Mouse (Mus musculus): ENCODE measurements at regions not wholly inside any gene's neighbourhood (a gene's known extent, or its start where the extent isn't known, plus 50 kb on each side); places are given as distances from the start of the nearest gene placed in this dataset.

DNA sequence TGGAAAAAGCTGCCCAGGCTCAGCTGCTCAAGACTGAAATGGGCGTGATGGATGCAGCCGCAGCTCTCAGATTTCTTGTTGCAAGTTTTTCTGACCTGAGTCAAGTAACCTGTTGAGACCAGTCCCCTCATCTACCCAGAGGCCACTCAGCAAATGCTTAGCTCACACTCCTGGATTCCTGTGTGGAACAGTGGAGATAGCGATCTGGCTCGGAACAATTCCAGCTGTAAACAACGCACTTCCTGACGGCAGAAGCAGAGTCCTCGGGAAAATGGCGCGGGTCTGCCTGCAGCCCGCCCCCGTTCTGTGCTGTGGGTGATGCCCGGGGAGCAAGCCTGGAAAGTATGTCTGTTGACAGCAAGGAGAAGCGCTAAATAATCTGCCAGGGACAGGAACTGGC, 117.7 kb downstream of the Tmem17 start:
- Histone ChIP-seq H3K9ac (replicated peaks; ENCODE audit: low read length) (peak overlapping the region; percentile 42), H3K4me2 (replicated peaks; ENCODE audit: low read depth, low read length) (peak overlapping the region; percentile 49), H3K36me3 (ENCODE audit: insufficient read depth, low read length) (no peaks in the 10 kb centered on the region), H3K27me3 (ENCODE audit: insufficient read depth, low read length) (no peaks in the 10 kb centered on the region), H3K9me3 (ENCODE audit: low read length) (no peaks in the 10 kb centered on the region), H3K4me3 (ENCODE audit: low read length) (peak overlapping the region; percentile 28), H3K4me1 (ENCODE audit: insufficient read depth, low read length) (peaks cover 28% of the 10 kb centered on the region), H3K27ac (ENCODE audit: low read length) (peak overlapping the region; percentile 89)
- WGBS = 5% methylated on average over 13 of the region's 13 CpGs
- ATAC-seq (ENCODE audit: low FRiP score, low TSS enrichment) = peak; percentile 53

DNA sequence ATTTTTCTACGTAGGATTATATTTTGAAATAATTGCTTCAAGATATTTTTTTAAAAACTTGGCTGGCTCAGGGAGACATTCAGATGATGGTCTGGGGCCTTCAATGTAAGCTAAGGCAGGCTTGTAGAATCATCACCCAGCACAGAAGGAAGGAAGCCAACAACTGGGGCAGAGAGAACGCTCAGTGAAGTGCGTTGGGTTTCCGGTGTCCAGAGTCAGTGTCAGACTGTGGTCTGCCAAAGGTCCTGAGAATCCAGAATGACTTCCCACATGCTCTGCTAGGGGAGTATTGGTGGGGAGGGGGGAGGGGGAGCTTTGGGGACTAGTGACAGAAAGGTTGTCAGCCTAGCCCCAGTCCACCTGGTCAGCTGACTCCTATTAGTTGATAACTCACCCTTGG, 118.1 kb downstream of the Tmem17 start:
- Histone ChIP-seq H3K36me3 (ENCODE audit: insufficient read depth, low read length) (no peaks in the 10 kb centered on the region), H3K4me1 (ENCODE audit: insufficient read depth, low read length) (peaks cover 28% of the 10 kb centered on the region), H3K9ac (replicated peaks; ENCODE audit: low read length) (peak overlapping the region; percentile 42), H3K27me3 (ENCODE audit: insufficient read depth, low read length) (no peaks in the 10 kb centered on the region), H3K9me3 (ENCODE audit: low read length) (no peaks in the 10 kb centered on the region), H3K4me2 (replicated peaks; ENCODE audit: low read depth, low read length) (peak overlapping the region; percentile 49), H3K4me3 (ENCODE audit: low read length) (peak overlapping the region; percentile 28), H3K27ac (ENCODE audit: low read length) (peak overlapping the region; percentile 89)
- peak; percentile 17; the same call in 1 of the 2 replicates for ATAC-seq (ENCODE audit: low FRiP score, low TSS enrichment)
- WGBS = 31% methylated on average over 4 of the region's 4 CpGs

DNA sequence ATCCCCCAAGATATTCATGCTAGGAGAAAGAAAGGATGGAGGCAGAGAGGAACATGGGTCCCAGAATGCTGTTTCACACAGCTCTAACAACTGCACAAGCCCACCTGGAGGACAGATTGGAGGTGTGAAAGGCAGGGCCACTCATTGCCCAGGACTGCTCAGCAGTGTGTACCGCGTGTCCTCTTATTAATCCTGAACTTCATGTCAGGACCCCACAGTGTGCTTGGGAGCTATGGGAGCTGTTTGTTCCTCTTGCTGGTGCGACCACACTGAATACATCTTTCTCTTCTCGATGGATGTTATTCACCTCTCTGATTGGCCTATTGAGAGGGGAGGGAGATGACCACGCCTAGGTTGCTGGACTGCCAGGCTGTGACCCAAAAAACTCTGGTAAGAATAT, 119.1 kb downstream of the Tmem17 start:
- peaks cover 34% of the 10 kb centered on the region for H3K4me1 ChIP-seq (ENCODE audit: insufficient read depth, low read length)
- no peaks in the 10 kb centered on the region for H3K36me3 ChIP-seq (ENCODE audit: insufficient read depth, low read length)
- H3K4me3 ChIP-seq (ENCODE audit: low read length) = no peak overlapping the region
- no peaks in the 10 kb centered on the region for H3K27me3 ChIP-seq (ENCODE audit: insufficient read depth, low read length)
- ATAC-seq (ENCODE audit: low FRiP score, low TSS enrichment) = no peak
- no peaks in the 10 kb centered on the region for H3K9me3 ChIP-seq (ENCODE audit: low read length)
- no peak overlapping the region for H3K27ac ChIP-seq (ENCODE audit: low read length)
- no peak overlapping the region for H3K4me2 ChIP-seq (replicated peaks; ENCODE audit: low read depth, low read length)
- no peak overlapping the region for H3K9ac ChIP-seq (replicated peaks; ENCODE audit: low read length)
- WGBS = 80% methylated on average over 5 of the region's 5 CpGs

DNA sequence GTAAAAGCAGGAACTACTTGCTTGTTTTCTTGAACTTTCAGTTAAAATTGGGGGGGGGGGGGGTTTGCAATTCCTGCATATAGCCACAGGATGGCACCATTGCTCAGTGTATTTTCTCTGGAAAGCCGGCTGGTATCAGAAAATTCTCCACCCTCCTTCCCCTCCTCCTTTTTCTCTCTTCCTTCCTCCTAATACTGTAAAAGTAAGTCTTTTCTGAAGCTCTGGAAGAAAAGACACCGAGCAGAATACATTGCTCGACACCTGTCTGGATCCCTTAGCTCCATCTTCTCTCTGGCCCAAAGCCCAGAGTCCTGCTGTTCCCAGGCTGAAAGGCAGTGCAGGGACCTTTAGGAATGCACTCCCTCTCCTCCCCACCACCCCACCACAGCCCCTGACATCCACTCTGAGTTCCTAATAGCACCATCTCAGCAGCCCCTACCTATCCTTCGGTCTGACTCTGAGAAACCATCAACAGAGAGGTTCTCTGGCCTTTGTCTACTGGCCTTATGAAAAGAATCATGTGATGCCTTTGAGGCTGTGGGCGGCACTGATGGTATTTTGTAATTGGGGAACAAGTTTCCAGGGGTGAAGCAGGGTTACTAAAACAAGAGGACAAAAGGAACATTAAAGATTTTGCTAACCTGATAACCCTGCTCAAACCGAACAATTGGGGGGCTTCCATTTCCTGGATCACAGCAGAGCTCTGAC, 119.9 kb downstream of the Tmem17 start:
- Histone ChIP-seq H3K4me2 (replicated peaks; ENCODE audit: low read depth, low read length) (peak overlapping the region; percentile 32; the same call in 1 of the 2 replicates), H3K27me3 (ENCODE audit: insufficient read depth, low read length) (no peaks in the 10 kb centered on the region), H3K36me3 (ENCODE audit: insufficient read depth, low read length) (no peaks in the 10 kb centered on the region), H3K9me3 (ENCODE audit: low read length) (no peaks in the 10 kb centered on the region), H3K4me3 (ENCODE audit: low read length) (no peak overlapping the region), H3K9ac (replicated peaks; ENCODE audit: low read length) (peak overlapping the region; percentile 52; the same call in 1 of the 2 replicates), H3K4me1 (ENCODE audit: insufficient read depth, low read length) (peaks cover 42% of the 10 kb centered on the region), H3K27ac (ENCODE audit: low read length) (no peak overlapping the region)
- WGBS = 18% methylated on average over 6 of the region's 6 CpGs
- no peak for ATAC-seq (ENCODE audit: low FRiP score, low TSS enrichment)

DNA sequence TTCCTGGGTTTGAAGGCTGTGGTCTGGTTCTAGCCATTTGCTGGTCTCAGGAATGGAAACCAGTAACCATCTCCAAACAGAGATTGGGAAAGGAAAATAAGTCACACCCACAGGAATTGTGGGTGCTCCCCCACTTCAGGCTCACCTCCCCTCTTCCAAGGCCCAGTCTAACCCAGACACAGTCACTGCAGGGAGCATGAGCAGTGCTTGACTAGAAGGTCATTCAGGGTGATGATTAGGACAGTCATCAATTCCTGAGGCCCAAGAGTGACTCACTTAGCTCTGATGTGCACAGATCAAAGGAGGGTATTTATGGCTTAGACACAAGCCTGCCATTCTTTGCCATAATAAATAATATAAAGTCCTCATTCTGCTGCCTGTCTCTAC, 120.4 kb downstream of the Tmem17 start:
- Histone ChIP-seq H3K27me3 (ENCODE audit: insufficient read depth, low read length) (no peaks in the 10 kb centered on the region), H3K4me2 (replicated peaks; ENCODE audit: low read depth, low read length) (no peak overlapping the region), H3K4me3 (ENCODE audit: low read length) (no peak overlapping the region), H3K4me1 (ENCODE audit: insufficient read depth, low read length) (peaks cover 47% of the 10 kb centered on the region), H3K9me3 (ENCODE audit: low read length) (no peaks in the 10 kb centered on the region), H3K36me3 (ENCODE audit: insufficient read depth, low read length) (no peaks in the 10 kb centered on the region), H3K9ac (replicated peaks; ENCODE audit: low read length) (no peak overlapping the region), H3K27ac (ENCODE audit: low read length) (no peak overlapping the region)
- ATAC-seq (ENCODE audit: low FRiP score, low TSS enrichment) = no peak

DNA sequence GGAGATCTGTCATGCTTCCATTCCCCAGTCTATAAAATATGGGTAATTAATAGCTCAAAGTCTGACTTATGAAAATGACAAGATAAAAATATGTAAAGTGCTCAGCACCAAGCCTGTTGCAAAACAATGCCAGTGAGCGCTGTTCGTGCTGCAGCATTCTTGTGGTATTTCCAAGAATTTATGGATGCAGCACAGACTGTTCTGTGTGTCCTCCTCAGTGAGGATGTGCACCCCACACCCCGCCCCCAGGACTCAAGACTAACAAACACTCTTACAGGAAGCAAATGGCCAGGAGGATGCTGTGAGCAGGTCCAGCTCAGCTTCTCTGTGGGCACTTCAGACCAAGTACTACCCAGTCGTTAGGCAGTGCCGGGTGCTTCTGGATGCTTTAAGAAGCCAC, 121.1 kb downstream of the Tmem17 start:
- Histone ChIP-seq H3K4me1 (ENCODE audit: insufficient read depth, low read length) (peaks cover 50% of the 10 kb centered on the region), H3K9ac (replicated peaks; ENCODE audit: low read length) (no peak overlapping the region), H3K27ac (ENCODE audit: low read length) (no peak overlapping the region), H3K4me2 (replicated peaks; ENCODE audit: low read depth, low read length) (no peak overlapping the region), H3K36me3 (ENCODE audit: insufficient read depth, low read length) (no peaks in the 10 kb centered on the region), H3K4me3 (ENCODE audit: low read length) (no peak overlapping the region), H3K27me3 (ENCODE audit: insufficient read depth, low read length) (no peaks in the 10 kb centered on the region), H3K9me3 (ENCODE audit: low read length) (no peaks in the 10 kb centered on the region)
- 59% methylated on average over 5 of the region's 5 CpGs for WGBS
- ATAC-seq (ENCODE audit: low FRiP score, low TSS enrichment) = no peak

DNA sequence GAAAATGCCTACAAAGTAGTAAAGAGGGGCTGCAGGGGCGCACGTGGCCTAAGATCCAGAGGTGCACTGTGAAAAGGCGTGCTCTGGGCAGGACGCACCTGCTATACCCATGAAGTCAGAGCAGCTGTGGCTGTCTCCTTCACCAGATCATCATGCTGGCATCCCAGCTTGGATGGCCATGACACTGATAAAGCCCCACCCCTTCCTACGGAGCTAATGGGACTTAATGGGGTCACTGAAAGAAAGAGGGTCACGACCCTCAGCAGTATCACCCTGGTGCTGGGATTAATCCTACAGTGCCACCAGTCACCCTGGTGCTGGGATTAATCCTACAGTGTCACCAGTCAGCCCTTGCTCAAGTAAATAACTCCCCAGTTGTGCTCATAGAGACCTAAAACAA, 122.1 kb downstream of the Tmem17 start:
- Histone ChIP-seq H3K9ac (replicated peaks; ENCODE audit: low read length) (no peak overlapping the region), H3K27ac (ENCODE audit: low read length) (no peak overlapping the region), H3K36me3 (ENCODE audit: insufficient read depth, low read length) (no peaks in the 10 kb centered on the region), H3K27me3 (ENCODE audit: insufficient read depth, low read length) (no peaks in the 10 kb centered on the region), H3K4me1 (ENCODE audit: insufficient read depth, low read length) (peaks cover 45% of the 10 kb centered on the region), H3K9me3 (ENCODE audit: low read length) (no peaks in the 10 kb centered on the region), H3K4me3 (ENCODE audit: low read length) (no peak overlapping the region), H3K4me2 (replicated peaks; ENCODE audit: low read depth, low read length) (no peak overlapping the region)
- no peak for ATAC-seq (ENCODE audit: low FRiP score, low TSS enrichment)
- 67% methylated on average over 6 of the region's 6 CpGs for WGBS

DNA sequence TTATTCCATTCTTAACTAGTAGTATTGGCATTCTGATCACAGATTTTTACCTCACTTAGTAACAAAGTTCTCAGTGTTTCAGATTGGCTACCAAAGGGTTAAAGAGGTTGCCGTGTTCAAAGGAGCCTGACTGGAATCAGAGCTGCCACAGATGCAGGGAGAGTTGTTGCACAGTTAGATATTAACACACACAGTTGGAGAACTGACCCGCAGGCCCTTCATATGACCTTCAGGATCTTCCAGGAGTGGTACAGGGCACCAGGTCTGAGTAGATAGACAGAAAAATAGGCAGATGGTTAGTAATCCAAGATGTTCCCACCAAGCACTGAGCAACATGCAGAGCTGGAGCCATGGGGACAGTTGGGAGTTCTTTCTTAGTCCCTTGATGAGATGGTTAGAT, 123.1 kb downstream of the Tmem17 start:
- peak; percentile 60 for ATAC-seq (ENCODE audit: low FRiP score, low TSS enrichment)
- Histone ChIP-seq H3K9ac (replicated peaks; ENCODE audit: low read length) (no peak overlapping the region), H3K9me3 (ENCODE audit: low read length) (no peaks in the 10 kb centered on the region), H3K4me3 (ENCODE audit: low read length) (no peak overlapping the region), H3K4me1 (ENCODE audit: insufficient read depth, low read length) (peaks cover 40% of the 10 kb centered on the region), H3K27me3 (ENCODE audit: insufficient read depth, low read length) (no peaks in the 10 kb centered on the region), H3K4me2 (replicated peaks; ENCODE audit: low read depth, low read length) (no peak overlapping the region), H3K36me3 (ENCODE audit: insufficient read depth, low read length) (no peaks in the 10 kb centered on the region), H3K27ac (ENCODE audit: low read length) (peak overlapping the region; percentile 84; the same call in 1 of the 2 replicates)
- 41% methylated on average over 2 of the region's 2 CpGs for WGBS

DNA sequence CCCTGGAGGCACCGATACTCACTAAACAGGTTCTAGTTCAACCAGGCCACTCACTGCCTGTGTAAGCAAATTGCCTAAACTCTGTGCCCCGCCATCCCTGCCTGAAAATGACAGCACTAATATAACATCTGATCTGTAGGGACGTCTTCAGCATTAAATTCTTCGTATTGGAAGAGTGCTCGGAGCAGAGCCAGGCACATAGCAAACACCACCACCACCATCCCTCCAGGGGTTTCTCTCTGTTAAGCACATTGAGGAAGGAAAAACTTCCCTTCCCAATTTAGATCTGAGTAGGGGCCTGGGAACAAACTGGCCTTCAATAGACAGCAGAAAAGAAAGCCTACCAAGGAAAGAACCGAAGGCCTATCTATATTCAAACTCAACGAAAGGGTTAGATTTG, 124.4 kb downstream of the Tmem17 start:
- Histone ChIP-seq H3K4me3 (ENCODE audit: low read length) (no peak overlapping the region), H3K4me1 (ENCODE audit: insufficient read depth, low read length) (peaks cover 46% of the 10 kb centered on the region), H3K27ac (ENCODE audit: low read length) (peak overlapping the region; percentile 84), H3K36me3 (ENCODE audit: insufficient read depth, low read length) (no peaks in the 10 kb centered on the region), H3K4me2 (replicated peaks; ENCODE audit: low read depth, low read length) (no peak overlapping the region), H3K9ac (replicated peaks; ENCODE audit: low read length) (no peak overlapping the region), H3K27me3 (ENCODE audit: insufficient read depth, low read length) (no peaks in the 10 kb centered on the region), H3K9me3 (ENCODE audit: low read length) (no peaks in the 10 kb centered on the region)
- no peak for ATAC-seq (ENCODE audit: low FRiP score, low TSS enrichment)
- WGBS = 61% methylated on average over 7 of the region's 7 CpGs

DNA sequence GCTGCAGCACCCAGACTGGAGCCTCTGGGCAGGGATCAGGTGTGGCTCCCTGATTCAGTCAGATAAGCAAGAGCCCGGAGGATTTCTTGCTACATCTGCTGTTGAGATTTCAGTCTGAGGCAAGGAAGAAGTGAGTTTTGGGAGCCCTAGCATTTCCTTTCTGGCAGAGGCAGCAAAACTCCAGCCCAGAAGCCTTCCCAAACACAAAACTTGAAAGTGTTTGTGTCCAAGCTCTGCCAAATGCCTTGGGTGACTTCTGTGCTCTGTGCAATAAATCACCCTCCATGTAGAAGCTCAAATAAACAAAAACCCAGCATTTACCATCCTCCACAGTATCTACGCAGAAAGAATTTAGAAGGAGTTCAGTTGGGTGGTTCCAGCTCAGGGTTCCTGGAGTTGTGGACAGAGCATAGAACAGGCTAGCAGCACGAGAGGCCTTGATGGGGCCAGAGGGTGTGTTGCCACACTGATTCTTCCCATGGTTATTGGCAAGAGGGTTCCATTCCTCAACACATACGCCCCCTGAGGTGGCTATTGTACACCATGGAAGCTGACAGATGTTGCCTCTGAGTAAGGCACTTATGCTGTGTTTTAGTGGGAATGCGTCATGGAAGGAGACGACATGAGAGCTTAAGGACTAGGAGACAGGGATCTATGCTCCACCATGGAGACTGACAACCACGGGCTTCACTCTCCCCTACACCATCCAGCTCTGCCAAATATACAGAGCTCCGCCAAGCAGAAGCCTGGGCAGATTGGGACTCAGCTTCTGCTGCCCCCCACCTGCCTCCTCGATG, 125.1 kb downstream of the Tmem17 start:
- WGBS = 55% methylated on average over 9 of the region's 9 CpGs
- peaks cover 42% of the 10 kb centered on the region for H3K4me1 ChIP-seq (ENCODE audit: insufficient read depth, low read length)
- ATAC-seq (ENCODE audit: low FRiP score, low TSS enrichment) = peak; percentile 39; the same call in 1 of the 2 replicates
- H3K4me3 ChIP-seq (ENCODE audit: low read length) = no peak overlapping the region
- H3K36me3 ChIP-seq (ENCODE audit: insufficient read depth, low read length) = no peaks in the 10 kb centered on the region
- no peaks in the 10 kb centered on the region for H3K9me3 ChIP-seq (ENCODE audit: low read length)
- H3K9ac ChIP-seq (replicated peaks; ENCODE audit: low read length) = no peak overlapping the region
- peak overlapping the region; percentile 84 for H3K27ac ChIP-seq (ENCODE audit: low read length)
- no peaks in the 10 kb centered on the region for H3K27me3 ChIP-seq (ENCODE audit: insufficient read depth, low read length)
- no peak overlapping the region for H3K4me2 ChIP-seq (replicated peaks; ENCODE audit: low read depth, low read length)

Data from kidney, embryonic 16.5 days (tissue).